Mouse (Mus musculus) induced T-regulatory cell, adult 2 months (primary cell): ENCODE measurements around the gene Ssmem1.

Experiments used
- DNase-seq: peaks from one replicate; pipeline ENCODE4 v3.0.0-alpha.2; 2012; ENCODE audit warnings: low read depth

Ssmem1 gene

GRCm38 (mm10) chr6:30526586-30527515 is 17.2 kb downstream of the Ssmem1 start:
- DNase-seq, result no peak

- no peak for DNase-seq
These were observed 19.2 kb downstream of the Ssmem1 start for GRCm38 (mm10) chr6:30528800-30529199.

DNA sequence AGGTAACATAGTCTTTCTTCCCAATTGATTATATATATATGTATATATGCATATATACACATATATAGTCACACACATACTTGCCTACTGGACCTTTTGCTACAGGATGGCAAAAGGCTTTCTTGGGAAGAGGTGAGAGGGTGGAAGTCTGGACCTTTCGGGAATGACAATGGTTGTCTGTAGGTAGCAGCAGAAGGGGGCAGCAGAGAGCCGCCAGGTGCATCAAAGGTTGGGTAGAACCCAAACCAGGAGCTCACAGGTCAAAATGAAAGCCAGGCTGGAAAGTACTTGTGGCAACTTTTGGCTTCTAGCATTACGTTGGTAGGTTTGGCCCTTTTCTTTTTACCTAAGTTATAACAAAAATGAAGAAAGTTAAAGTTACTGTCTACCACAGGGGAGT is 25.7 kb downstream of the Ssmem1 start:
- DNase-seq, result peak; percentile 55

DNA sequence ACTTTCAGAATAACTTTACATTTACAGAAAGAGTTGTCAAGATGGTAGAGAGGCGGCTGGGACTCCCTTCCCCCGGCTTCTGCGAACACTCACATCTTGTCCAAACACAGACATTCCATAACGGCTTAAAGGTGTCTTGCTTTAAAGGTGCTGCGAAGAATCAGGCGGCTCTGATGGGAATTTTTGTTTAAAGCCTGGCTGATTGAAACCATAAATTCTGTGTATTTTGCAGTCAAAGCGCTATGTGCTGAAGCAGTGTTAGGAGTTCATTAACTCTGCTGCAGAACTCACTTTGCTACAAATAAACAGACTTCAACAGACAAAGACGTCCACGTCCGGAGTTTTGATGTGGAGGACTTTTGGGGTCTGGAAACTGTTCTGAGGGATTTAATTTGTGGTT is 28.6 kb downstream of the Ssmem1 start:
- DNase-seq, result no peak

GRCm38 (mm10) chr6:30538800-30539199 is 29.2 kb downstream of the Ssmem1 start:
- DNase-seq, result no peak

DNA sequence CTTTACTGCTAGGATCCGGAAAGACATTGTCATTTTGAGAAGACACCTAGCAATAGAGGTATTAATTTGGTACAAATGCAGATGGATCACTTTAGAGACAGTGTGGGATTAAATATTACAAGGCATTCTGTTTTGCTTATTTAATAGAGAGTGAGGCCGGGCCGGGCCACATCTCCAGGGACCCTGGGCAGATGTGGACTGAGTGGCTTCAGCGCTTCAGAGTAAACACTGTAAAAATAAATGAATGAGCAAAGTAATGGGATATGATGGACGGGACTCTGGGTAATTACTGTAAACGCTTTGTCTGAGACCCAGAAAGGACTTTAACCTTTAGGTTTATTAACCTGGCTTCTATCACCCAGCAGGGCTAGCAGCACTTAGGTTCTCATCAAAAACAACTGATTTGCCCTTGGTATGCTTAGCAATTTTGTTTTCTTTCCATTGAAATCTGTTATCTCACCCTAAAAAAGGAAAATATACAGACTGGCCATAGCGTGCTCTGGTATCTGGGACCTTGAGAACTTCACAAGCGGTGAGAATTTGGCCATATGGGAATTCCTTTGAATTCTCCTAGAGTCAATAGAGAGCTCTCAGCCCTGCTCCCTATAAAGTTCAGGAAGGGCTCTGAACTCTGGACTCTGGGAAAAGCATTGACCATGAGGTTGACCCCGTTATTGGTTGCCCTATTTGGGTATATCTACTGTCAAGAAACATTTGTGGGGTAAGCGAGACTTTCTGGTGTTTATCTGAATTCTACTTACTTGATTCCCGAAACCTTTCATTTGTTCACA is 31.6 kb downstream of the Ssmem1 start, which contains the start of gene Cpa2:
Gene Cpa2 (plus strand): TSS at position 574 of the 791 bp plus-strand sequence.
- no peak for DNase-seq

GRCm38 (mm10) chr6:30542277-30542676 is 32.6 kb downstream of the Ssmem1 start:
- no peak for DNase-seq

DNA sequence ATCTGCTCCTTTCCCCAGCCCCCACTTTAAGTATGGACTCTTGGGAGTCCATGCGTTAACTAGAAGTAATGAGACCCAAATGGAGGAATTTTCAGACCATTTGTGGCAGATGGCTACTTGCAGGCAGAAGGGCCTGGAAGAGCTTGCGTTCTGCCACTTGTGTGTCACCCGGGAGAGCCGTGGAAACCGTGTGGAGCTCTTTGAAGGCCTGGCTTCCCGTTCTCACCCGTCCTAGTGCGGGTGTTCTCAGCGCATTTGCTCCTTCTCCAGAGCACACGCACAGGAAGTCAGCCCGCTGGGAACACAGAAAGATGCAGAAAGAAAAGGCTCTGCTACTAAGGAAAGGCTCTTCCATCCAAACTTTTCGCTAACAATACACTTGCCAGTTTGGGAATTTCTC is 33.4 kb downstream of the Ssmem1 start:
- no peak for DNase-seq

- DNase-seq, result no peak
These were observed 34.2 kb downstream of the Ssmem1 start for GRCm38 (mm10) chr6:30543851-30544250.

DNA sequence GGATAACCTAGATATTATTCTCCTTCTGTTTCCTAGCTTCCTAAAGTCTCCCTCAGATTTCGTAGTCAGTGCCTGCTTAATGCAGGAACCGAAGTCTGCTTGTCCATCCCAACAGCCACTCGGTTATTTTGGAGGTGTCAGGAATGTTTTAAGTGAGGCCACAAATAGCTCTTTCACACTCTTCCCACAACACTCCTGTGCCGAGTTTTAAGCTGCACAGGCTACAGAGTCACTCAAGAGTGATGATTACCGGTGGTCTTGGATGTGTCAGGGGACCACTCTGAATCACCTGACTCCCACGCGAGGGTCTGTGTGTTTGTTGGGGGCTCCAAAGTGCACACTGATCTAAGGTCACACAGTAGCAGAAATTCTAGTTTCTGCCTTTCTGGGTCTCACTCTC is 36.0 kb downstream of the Ssmem1 start:
- no peak for DNase-seq

DNA sequence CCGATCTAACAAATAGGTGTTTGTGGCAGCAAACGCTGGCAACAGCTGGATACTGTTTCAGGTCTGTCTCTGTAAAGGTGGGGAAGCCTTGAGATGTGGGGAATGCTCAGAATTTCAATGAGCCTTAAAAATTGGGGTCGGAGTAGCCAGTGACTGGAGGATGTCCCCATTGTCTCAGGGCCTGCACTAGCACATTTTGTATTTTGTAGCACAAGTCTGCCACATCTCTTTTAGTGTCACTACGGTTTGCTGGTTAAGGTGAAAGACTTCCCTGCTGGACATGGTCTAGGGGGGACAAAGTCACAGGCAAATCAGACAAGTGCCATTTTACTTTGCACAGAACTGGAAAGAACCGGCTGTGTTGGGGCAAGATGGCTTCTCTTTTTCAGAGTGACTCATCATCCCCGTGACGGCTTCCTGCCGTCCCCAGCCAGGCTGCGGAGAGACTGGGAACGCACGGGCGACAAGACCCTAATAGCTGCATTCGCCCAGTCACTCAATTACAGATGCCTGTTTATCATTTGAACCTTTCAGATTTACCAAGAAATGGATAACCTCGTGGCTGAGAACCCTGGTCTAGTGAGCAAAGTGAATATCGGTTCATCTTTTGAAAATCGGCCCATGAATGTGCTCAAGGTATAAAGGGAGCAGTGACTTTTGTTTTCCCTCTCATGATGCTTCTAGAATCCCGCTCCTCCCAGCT is 37.1 kb downstream of the Ssmem1 start:
- DNase-seq, result peak; percentile 57

DNA sequence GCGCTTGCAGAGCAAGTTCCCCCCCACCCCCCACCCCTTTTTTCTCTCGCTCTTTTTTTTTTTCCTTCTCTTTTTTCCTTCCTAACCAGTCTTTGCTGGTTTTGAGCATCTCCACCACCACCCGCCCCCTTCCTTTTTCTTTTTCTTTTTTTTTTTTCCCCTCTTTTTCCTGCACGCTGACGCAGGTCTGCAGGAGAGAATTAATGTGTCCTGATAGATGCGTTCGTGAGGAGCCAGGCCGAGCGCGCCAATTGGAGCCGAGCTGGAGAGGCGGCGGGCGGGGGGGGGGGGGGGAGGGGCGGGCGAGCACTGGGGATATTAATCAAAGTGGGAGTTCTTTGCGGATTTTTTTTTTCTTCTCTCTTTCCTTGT is 37.6 kb downstream of the Ssmem1 start:
- peak; percentile 16 for DNase-seq

- DNase-seq, result no peak
These were observed 38.1 kb downstream of the Ssmem1 start for GRCm38 (mm10) chr6:30547656-30548306.

- no peak for DNase-seq
These were observed 39.6 kb downstream of the Ssmem1 start for GRCm38 (mm10) chr6:30549231-30549761.

- DNase-seq, result peak; percentile 29
These were observed 41.0 kb downstream of the Ssmem1 start for GRCm38 (mm10) chr6:30550496-30551192.

DNA sequence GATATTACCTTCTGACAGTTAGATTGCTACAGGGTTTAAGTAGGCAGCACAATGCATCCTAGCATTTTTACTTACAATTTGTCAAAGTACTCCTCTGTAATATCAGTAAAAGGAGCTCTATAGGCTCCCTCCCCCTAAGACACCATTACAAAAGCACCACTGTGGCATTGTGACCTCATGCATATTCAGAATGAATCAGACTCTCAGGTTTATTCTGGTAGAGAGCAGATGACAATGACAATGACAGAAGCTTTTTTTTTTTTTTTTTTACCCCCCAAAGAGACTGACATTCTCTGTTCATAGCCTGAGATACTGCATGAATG is 41.5 kb downstream of the Ssmem1 start:
- DNase-seq, result no peak

DNA sequence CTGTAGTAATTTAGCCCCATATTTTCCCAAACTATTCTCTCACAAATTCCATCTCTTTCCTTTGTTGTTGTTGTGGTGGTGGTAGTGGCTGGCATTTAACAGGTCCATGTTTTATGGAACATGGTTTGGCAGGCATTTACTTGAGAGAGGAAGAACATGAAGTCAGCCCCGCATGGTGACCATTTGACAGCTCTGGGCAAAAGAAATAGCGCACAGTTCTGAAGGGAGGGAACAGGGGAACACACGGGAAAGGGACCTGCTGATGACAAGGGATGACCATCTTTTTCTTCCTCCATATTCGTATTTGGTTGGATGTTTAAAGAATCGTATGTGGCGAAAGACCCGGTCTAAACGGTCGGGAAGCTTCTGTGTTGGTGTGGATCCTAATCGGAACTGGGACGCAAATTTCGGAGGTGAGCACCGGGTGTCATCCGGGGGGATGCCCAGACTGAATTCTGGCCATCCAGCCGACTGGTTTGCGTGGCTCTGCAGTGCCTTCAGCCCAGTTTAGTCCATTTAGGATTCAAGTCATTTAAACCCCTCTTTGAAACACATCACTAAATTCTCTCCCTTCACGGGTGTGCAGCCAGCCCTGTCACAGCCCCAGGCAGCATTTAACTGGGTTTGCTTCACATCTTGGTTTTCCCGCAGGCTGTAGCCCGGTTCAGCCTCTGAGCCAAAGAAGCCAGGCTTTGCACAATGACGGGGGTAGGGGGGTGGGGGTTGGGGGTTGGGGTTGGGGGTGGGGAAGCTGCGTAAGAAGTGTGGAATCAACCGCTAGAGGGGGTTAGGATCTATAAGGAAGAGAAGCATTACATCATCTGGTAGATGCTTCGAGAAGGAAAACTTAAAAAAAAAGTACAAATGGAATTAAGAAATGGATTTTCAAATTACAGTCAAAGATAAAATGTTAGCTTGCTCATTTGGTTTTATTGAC is 42.3 kb downstream of the Ssmem1 start:
- peak; percentile 26 for DNase-seq

DNA sequence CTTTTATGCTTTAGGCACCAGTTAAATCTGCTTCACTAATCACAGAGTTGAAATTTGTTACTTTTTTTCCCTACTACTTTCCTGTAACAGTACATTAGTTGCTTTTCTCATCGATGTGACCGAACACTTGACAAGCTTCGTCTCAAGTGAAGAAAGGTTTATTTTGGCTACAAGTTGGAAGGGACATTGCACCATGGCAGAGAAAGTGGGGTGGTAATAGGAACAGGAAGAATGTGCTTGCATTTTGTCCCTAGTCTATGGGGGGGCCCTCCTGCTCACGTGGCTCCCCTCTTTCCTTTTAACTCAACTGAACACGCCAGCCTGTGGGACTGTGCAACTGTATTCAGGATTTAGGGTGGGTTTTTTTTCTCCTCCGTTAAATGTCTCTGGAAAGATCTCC is 43.0 kb downstream of the Ssmem1 start:
- DNase-seq, result no peak

GRCm38 (mm10) chr6:30553381-30554010 is 43.8 kb downstream of the Ssmem1 start:
- DNase-seq, result no peak

DNA sequence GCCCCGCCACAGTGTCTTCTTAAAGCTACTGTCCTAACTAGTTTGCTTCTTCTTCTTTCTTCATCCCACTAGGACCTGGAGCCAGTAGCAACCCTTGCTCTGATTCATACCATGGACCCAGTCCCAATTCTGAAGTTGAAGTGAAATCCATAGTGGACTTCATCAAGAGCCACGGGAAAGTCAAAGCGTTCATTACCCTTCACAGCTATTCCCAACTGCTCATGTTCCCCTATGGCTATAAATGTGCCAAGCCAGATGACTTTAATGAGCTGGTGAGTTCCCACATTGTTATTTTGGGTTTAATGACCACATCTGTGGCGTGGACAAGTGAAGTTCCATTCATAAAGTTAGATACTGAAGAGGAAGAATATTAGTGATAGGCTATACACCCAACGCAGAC is 44.4 kb downstream of the Ssmem1 start:
- no peak for DNase-seq
